Mouse (Mus musculus) heart, postnatal 0 days (tissue): ENCODE results near the gene B830017H08Rik. TPM values are rescaled to one million over a fixed set of nuclear protein-coding genes. Genes with fewer than 3 reads are reported as not detected.

Experiments used
- ATAC-seq: fragments of 200-750 bp; cut with Nextera tagmentation; 2 replicates; pipeline ENCODE4 v1.8.0; 2017; ENCODE audit warnings: low read depth, moderate number of reproducible peaks, moderate library complexity; ENCODE audit not compliant: insufficient read depth
- DNase-seq: peaks from one replicate; pipeline ENCODE4 v3.0.0-alpha.2; 2016; ENCODE audit warnings: low spot score
- H3K27ac ChIP-seq: fragments of 300-500 bp; sonication (generic); 2 replicates; pipeline ENCODE4 v1.5.1; 2014; ENCODE audit warnings: low read depth, mild to moderate bottlenecking
- H3K27me3 ChIP-seq: fragments of 300-500 bp; sonication (generic); 2 replicates; pipeline ENCODE4 v1.6.1; 2014; ENCODE audit warnings: low read length, mixed read lengths; ENCODE audit not compliant: control insufficient read depth, insufficient read depth
- H3K36me3 ChIP-seq: fragments of 300-500 bp; sonication (generic); replicated peaks from 2 replicates; pipeline ENCODE4 v1.6.1; 2014; ENCODE audit warnings: low read length, mixed read lengths; ENCODE audit not compliant: control insufficient read depth, insufficient read depth
- H3K4me1 ChIP-seq: fragments of 300-500 bp; sonication (generic); 2 replicates; pipeline ENCODE4 v1.6.1; 2014; ENCODE audit warnings: antibody characterized with exemption; ENCODE audit not compliant: control insufficient read depth, insufficient read depth
- H3K4me2 ChIP-seq: fragments of 300-500 bp; sonication (generic); 2 replicates; pipeline ENCODE4 v1.6.1; 2014; ENCODE audit warnings: low read depth, mild to moderate bottlenecking, low read length, moderate library complexity
- H3K4me3 ChIP-seq: fragments of 300-500 bp; sonication (generic); 2 replicates; pipeline ENCODE4 v1.5.1; 2014; ENCODE audit warnings: low read depth, low read length
- H3K9ac ChIP-seq: fragments of 300-500 bp; sonication (generic); replicated peaks from 2 replicates; pipeline ENCODE4 v1.6.1; 2014; ENCODE audit warnings: low read depth, low read length, mixed read lengths
- H3K9me3 ChIP-seq: fragments of 300-500 bp; sonication (generic); replicated peaks from 2 replicates; pipeline ENCODE4 v1.6.1; 2016; ENCODE audit warnings: low read length; ENCODE audit not compliant: control insufficient read depth
- CTCF ChIP-seq: IDR thresholded peaks from 2 replicates; pipeline ENCODE4 v1.5.1; 2016; ENCODE audit warnings: antibody characterized with exemption, control low read depth, low read depth
- EP300 ChIP-seq: IDR thresholded peaks from 2 replicates; pipeline ENCODE4 v1.6.1; 2016; ENCODE audit warnings: antibody characterized with exemption, low read depth
- WGBS: fragments of 180-500 bp; shearing (Covaris S2); extraction: QIAGEN DNeasy Blood & Tissue Kit; methylation state at CpG from one replicate; pipeline ENCODE4 v1.1.7; 2014; 5-methylcytosine and 5-hydroxymethylcytosine counted together
- polyA plus RNA-seq: library from polyadenylated mRNA; unstranded; fragments of >200 nt; fragmentation: Nextera tagmentation; extraction: Ambion mirVana; gene quantifications from 2 replicates; pipeline ENCODE4 v1.2.1, GENCODE M21; 2015
- total RNA-seq: library from RNA; depleted of rRNA; stranded (reverse); fragments of >200 nt; gene quantifications from 2 replicates; pipeline ENCODE4 v1.2.3, GENCODE M21; 2014; ENCODE audit warnings: low replicate concordance

B830017H08Rik gene
- total and polyA plus RNA-seq, 2 experiments from 2014 or later, result not detected

- H3K27ac ChIP-seq, result no peak overlapping the region
- H3K4me1 ChIP-seq, result peaks cover 17% of the 10 kb centered on the region
- ATAC-seq (no peak), DNase-seq (no peak)
- H3K27me3 ChIP-seq, result peaks cover 91% of the 10 kb centered on the region
- peak overlapping the region; percentile 51 for H3K4me2 ChIP-seq
- no peaks in the 10 kb centered on the region for H3K9me3 ChIP-seq
- peak overlapping the region; percentile 34 for H3K4me3 ChIP-seq
- no peak overlapping the region for H3K9ac ChIP-seq
- H3K36me3 ChIP-seq, result no peaks in the 10 kb centered on the region
- WGBS, result 18% methylated on average over 18 of the region's 18 CpGs
- TF ChIP-seq EP300 (no peak), CTCF (no peak)
These were observed 30.5 kb upstream of the B830017H08Rik start for GRCm38 (mm10) chr16:17802456-17802838.

GRCm38 (mm10) chr16:17802839-17803674 lies 29.9 kb upstream of the B830017H08Rik start:
- Histone ChIP-seq H3K4me2 (peak overlapping the region; percentile 51), H3K27me3 (peaks cover 85% of the 10 kb centered on the region), H3K27ac (no peak overlapping the region), H3K9me3 (no peaks in the 10 kb centered on the region), H3K4me1 (peaks cover 17% of the 10 kb centered on the region), H3K36me3 (no peaks in the 10 kb centered on the region), H3K9ac (no peak overlapping the region), H3K4me3 (peak overlapping the region; percentile 34)
- DNase-seq, result no peak
- no peak for ATAC-seq
- TF ChIP-seq EP300 (no peak), CTCF (no peak)
- 12% methylated on average over 83 of the region's 83 CpGs for WGBS

GRCm38 (mm10) chr16:17803675-17804448 lies 29.1 kb upstream of the B830017H08Rik start:
- DNase-seq (no peak), ATAC-seq (no peak)
- TF ChIP-seq CTCF (no peak), EP300 (no peak)
- WGBS, result 38% methylated on average over 33 of the region's 33 CpGs
- Histone ChIP-seq H3K4me3 (peak overlapping the region; percentile 34), H3K27me3 (peaks cover 81% of the 10 kb centered on the region), H3K4me1 (peaks cover 17% of the 10 kb centered on the region), H3K9ac (no peak overlapping the region), H3K36me3 (no peaks in the 10 kb centered on the region), H3K4me2 (peak overlapping the region; percentile 52), H3K9me3 (no peaks in the 10 kb centered on the region), H3K27ac (no peak overlapping the region)

DNA sequence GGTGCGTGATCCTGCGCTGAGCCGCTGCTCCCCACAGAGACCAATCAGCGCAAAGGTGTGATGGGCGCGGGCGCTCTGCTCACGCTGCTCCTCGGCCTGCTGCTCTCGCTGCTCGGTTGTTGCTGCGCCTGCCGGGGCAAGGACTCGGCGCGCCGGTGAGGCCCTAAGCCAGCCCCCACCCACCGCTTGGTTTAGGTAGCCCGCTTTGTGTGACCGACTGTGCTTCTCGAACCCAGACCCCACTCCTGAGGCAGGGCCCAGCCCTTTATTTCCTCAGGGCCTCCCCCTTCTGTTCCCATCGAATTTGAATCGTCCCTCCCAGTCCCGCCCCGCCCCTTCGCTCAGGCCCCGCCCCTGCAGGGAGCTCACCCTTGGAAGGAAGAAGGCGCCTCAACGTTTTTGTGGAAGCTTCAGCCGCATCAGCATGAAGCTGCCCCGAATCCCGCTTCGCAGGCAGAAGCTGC lies 28.4 kb upstream of the B830017H08Rik start:
- Histone ChIP-seq H3K27ac (no peak overlapping the region), H3K9me3 (no peaks in the 10 kb centered on the region), H3K9ac (no peak overlapping the region), H3K36me3 (no peaks in the 10 kb centered on the region), H3K27me3 (peaks cover 74% of the 10 kb centered on the region), H3K4me1 (peaks cover 17% of the 10 kb centered on the region), H3K4me2 (peak overlapping the region; percentile 52), H3K4me3 (peak overlapping the region; percentile 15)
- TF ChIP-seq CTCF, result no peak
- TF ChIP-seq EP300, result no peak
- WGBS, result 12% methylated on average over 31 of the region's 33 CpGs
- no peak for ATAC-seq
- DNase-seq, result no peak

GRCm38 (mm10) chr16:17804982-17805381 lies 27.9 kb upstream of the B830017H08Rik start:
- Histone ChIP-seq H3K27ac (no peak overlapping the region), H3K36me3 (no peaks in the 10 kb centered on the region), H3K4me3 (no peak overlapping the region), H3K4me1 (peaks cover 17% of the 10 kb centered on the region), H3K9ac (no peak overlapping the region), H3K9me3 (no peaks in the 10 kb centered on the region), H3K27me3 (peaks cover 69% of the 10 kb centered on the region), H3K4me2 (peak overlapping the region; percentile 52; the same call in 1 of the 2 replicates)
- DNase-seq (no peak), ATAC-seq (no peak)
- no peak for TF ChIP-seq EP300
- no peak for TF ChIP-seq CTCF
- 44% methylated on average over 7 of the region's 7 CpGs for WGBS
